Mouse (Mus musculus) G1E-ER4 (cell line): ENCODE results near the gene Gpr176. TPM values are rescaled to one million over a fixed set of nuclear protein-coding genes. Genes with fewer than 3 reads are reported as not detected.

Experiments used
- GATA1 ChIP-seq: IDR thresholded peaks from one replicate; pipeline ENCODE4 v1.8.0; 2012; ENCODE audit warnings: low read length, inconsistent platforms
- polyA plus RNA-seq: library from polyadenylated mRNA; stranded (reverse); fragments of >175 nt; gene quantifications from 2 replicates; pipeline ENCODE4 v1.2.3, GENCODE M21; 2012

Gpr176 gene
- polyA plus RNA-seq, 1 experiment = not detected

DNA sequence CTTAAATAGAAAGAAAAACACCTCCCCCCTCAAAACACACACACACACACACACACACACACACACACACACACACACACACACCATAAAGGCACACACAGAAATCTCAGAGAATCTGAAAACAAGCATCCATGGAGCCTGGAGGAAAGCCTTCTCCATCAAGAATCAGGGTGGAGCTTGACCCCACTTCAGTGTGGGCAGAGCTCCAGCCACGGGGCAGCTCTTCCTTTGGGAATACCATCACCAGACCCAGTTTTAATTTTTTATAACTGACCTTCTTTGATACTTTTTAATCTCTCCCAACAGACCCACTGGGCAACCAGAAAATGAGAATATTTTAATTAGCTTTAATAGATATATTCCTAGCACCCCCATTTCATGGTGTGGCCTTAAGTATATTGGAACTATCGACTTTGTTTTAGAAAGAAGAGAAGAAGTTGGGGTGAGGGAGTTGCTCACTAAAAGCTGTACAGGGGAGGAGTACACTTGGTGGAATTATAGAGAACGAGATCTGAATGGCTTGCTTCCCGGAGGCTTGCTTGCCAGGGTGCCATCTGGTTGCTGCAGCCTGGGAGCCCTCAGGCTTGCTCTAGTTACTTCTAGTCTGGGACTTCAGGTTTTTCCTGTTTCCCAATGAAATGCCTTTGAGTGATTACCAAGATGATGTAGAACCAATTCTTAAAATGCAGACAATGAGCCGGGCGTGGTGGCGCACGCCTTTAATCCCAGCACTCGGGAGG is 84.7 kb downstream of the Gpr176 start:
- TF ChIP-seq GATA1 = no peak

DNA sequence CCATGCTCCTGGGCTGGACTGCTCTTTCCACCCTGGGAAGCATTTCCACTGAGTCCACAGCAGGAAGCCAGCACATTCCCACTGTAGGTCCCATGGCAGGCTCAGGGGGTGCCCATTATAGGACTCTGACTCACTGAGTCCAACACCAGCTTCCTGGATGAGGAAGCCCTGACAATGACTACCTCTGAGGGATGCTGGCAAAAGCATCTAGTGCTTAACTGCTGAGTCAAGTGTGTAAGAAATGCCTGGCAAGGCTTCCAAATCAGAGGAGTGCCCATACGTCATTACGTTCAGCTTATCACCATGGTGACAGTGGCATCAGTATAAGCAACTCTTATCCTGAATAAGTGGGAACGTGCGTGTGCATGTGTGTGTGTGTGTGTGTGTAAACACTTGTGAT is 85.5 kb downstream of the Gpr176 start:
- no peak for TF ChIP-seq GATA1

DNA sequence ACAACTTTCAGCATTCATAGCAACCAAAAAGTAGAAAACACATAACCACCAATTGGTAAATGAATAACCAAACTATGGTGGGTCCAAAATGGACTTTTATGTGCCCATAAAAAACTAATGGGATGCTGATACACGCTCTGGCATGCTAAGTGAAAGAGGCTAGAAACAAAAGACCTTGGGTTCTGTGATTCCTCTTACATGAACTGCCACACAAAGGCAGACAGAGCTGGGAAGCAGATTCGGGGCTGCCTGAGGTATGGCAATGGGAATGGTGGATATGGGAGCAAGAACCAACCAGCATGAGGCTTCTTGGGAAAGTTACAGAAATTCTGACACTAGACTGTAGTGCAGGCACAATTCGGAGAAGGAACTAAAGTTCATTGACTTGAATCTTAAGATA is 90.8 kb downstream of the Gpr176 start:
- no peak for TF ChIP-seq GATA1

DNA sequence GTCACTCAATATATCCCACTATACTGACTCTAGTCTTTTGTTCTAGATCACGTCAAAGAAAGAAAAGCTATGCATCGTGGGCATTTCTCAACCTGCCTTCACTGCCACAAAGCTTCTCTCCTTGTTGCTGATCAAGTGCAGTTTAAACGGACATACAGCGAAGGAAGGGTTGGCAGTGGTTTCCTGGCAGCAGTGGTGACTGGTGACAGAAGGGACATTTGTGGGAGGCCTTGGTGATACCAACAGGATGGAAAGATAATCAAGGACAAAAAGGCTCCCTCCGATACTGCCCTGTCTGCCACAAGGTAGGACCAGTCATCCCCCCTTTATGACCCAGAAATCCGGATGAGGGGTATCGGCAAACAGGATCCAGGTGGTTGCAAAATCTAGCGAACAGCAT is 95.0 kb downstream of the Gpr176 start:
- no peak for TF ChIP-seq GATA1

DNA sequence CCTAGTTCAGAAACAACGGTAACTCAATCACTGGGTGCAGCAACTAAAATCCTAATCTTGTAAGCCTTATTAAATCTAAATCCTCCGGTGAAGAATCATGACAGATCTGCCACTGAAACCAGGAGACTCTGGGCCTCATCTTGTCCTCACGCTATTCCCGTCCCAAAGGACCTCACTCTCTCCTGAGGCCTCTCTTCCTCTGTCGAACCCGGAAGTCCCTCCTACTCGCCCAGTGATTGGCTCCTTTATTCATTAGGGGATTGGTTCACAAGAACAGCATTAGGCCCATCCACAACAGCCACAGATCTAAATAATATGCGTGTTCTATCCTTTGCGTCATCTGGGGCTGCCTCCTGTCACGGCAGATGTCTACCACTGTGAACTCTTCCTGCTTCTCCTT is 101.6 kb downstream of the Gpr176 start:
- TF ChIP-seq GATA1 = no peak

DNA sequence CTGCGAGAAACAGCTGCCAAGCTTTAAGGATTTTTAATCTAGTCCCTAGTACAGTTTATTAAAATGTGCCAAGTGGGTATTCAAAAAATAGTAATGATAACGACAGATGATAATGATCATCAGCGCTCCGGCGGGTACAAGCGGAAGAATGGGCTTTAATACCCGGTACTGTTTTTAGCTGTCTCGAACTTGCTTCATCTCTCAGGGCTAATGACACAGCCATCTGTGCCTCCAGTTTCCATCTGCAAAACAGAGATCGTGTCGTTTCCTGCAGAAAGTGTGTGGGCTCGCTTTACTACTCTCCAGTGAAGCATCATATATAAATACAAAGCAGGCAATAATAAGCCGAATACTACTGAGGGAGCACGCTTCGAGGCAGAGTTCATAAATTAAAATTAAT is 103.0 kb downstream of the Gpr176 start:
- no peak for TF ChIP-seq GATA1

DNA sequence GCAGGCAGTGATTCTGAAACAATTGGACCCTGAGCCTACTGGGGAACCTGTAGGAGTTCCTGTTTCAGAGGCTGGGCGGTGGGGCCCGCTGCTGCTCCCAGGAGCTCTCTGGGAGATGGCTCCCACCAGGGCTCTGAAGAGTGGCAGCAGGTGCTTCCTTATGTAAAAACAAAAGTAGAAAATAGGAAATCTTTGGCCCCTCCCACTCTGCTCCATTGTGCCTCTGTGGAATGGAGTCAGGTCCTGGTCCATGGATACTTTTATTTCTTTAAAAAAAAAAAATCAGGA is 109.4 kb downstream of the Gpr176 start:
- TF ChIP-seq GATA1 = no peak

DNA sequence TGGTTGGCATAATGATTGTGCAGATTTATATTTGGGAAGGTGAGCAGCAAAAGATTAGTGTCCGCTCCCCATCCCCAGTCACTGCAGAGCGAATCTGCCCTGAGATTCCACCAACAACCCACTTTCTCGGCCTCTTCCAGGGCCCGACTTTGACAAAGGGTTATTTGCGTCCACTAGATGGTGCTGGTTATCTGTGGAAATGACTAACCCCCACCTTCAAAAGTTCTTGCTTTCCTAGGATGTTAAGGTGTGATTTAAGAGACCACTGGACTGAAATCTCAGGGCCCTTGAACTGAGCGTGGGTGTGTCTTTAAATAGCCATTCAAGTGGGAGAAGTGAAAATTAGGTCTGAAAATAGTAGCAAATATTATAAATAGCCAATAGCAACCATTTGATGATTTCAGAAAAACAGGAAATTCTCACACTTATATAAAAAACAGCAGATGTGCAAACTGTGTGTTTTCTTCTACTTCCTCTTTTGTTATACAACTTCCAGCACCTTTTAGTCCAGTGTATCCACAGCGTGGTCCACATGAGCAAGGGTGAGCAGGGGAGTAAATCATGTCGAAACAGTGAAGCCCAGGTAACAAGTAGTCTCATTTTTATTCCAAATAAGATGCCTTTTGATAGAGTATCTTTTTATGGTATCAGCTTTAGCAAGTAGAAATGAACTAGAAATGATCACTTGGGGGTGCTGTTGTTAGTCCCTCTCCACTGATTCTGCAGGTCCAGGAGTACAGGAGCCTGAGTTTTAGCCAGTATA is 109.9 kb downstream of the Gpr176 start:
- no peak for TF ChIP-seq GATA1

DNA sequence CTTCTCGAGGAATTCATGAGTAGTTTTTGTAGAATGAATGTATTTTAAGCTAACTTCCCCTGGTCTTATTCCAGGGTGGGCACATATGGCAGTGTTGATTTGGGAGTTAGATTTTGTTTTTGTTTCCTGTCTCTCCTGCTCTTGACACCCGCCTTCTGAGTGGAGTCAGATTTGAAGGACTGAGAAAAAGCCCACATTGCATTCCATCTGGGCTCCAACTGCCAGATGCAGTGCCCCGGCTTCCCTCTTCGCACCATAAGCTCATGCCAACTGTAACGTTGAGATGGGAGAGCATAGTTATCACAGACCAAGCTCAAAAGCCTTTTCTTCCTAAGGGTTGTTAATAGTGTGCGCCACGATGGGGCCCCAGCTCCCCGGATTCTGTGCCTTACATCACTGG is 110.5 kb downstream of the Gpr176 start:
- TF ChIP-seq GATA1 = no peak

DNA sequence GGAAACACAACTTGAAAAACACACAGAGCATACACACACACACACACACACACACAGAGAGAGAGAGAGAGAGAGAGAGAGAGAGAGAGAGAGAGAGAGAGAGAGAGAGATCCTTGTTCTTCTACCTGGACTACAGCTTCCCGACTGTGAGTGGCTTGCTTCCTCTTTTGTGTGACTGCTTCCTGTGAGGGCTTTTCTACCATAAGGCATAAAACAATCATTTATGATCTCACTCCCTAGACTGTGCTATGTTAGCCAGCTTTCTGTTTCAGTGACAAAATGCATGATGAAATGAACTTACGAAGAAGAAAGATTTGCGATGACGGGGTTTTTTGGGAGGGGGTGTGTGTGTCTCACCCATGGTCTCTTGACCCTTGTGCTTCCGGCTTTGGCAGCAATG is 113.5 kb downstream of the Gpr176 start:
- no peak for TF ChIP-seq GATA1

DNA sequence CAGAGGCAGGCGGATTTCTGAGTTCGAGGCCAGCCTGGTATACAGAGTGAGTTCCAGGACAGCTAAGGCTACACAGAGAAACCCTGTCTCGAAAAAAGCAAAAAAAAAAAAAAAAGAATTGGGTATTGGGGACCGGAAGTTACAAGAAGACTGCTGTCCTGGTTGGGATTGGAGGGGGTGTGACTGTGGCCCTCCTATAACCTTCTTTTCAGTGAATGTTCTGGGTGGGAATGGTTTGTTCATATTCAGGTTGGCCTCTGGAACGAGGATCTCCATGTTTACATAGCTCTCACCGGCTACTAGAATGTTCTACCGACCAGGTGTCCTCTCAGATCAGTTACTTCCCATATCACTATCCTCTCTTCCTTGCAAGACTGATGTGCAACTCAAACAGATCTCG is 116.1 kb downstream of the Gpr176 start:
- no peak for TF ChIP-seq GATA1

DNA sequence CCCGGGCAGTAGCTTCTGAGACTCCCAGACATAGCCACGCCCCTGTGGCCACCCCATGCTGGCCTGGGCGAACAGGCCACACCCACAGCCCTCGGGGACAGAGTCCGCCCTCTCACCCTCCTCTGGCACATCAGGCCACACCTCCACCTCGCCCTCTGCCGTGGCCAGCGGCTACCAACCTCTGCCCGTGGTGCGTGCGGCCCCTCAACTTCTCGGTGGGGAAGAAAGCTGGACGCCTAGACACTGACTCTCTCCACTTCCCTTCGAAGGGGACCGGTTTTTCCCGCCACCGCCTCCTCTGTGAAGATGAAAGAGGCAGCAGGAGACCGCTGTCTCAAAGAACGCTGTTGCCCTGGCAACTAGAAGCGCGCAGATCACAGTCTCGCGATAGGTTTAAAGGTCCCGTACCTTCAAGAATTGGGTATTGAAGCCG is 116.6 kb downstream of the Gpr176 start, which contains the start of gene Fsip1:
Fsip1 (minus strand) TSS at position 346 of the 433 bp plus-strand sequence.
- no peak for TF ChIP-seq GATA1

DNA sequence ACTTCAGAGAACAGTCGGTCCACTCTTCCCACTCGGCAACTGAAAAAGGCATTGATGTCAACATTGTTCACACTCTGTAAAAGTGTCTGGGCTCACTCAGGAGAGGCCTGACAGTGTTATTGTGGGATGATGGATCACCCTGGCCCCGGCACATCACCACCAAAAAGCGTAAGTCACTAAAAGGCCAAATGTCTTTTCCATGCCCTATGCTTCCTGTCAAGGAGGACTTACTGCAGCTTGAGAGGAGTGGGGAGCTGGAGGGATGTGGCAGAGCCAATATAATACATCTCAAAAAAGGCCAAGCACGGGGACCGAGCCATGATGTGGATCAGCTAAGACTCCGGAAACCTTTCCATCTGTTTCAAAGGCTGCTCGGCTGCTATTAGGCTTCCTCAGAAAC is 118.7 kb downstream of the Gpr176 start:
- TF ChIP-seq GATA1 = no peak

DNA sequence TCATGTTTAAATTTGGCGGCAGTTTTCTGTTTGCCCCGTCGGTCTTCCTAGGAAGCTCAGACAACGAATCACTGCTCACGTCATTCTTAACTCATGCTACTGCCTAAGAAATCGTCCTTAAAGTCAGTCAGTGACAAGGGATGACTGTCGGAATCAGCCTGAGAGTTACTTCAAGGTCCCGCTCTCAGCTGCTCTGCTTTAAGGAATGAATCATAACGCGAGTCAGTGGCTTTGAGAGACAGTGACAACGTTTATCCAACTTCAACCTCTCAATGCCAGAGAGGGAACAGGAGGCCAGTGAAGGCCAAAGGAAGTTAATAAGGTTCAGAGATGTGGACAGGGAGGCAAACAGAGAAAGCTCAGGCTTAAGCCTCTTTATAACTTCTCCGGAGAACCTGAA is 124.3 kb downstream of the Gpr176 start:
- no peak for TF ChIP-seq GATA1

DNA sequence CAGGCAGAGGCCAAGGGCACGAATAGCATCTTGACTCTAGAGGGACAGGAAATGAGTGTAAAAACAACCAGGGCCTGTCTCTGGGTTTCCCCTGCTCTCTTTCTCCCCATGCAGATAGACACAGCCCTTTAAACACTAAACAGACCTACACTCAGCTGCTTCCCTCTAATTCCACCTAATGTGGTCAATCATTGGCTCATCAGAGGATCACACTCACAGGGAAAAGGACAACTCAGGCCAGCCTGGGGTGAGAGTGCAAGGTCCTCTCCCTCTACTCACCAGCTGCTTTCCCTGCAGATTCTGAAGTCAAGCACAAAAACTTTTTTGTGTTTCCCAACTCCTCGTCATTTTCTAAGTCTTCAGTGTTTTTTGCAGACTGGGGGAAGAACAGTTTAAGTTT is 125.2 kb downstream of the Gpr176 start:
- TF ChIP-seq GATA1 = no peak

DNA sequence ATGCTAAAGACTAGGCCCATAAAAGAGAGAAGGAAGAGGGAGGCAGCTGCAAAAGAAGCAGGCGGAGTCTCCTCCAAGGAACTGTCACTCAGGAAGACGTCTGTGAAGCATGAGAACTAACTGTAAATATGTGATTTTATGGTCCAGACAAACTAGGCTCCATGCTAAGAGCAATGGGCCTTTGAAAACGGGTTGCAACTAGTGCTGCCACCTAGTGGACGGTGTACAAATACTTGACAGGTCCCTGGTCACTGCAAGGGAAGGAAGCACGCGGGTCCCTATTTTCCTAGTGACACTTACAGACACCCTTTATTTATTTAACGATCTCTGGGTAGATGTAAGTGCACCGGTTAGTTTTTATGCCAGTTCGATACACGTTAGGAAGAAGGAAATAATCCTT is 127.3 kb downstream of the Gpr176 start:
- TF ChIP-seq GATA1 = no peak

DNA sequence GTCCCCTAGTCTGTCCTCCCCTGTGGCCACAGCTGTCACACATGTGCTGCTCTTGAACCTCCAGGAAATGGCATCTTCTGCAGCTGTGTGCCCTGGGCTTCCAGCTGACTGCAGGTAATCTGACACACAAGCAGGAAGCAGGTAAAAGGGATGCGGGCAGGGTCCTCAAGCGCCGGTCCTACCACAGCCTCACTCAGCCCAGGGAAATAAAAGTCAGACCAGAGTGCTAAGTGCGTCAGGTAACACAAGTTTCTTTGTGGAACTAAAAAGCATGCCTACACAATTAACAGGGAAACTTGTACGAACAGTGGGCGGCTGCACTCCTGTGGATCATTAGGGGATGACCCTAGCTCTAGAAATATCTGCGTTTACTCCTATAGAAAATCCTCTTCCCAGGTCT is 137.0 kb downstream of the Gpr176 start:
- no peak for TF ChIP-seq GATA1

DNA sequence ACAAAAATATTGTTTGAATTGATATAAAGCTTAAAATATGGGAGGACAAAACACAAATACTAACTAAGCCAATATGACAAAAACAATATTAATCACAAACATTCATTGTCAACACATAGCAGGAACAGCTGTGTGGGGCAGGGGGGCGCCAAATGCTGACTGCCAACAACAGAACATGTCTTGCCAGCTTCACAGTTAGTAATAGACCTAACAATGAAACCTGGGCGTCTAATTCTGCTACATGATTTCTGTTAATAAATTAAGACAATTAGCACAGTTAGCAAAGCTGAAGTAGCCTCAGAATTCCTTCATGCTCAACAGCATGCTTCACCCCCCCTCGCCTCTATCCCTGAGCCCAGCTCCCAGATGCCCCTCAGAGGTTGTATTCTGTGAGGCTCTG is 137.6 kb downstream of the Gpr176 start:
- no peak for TF ChIP-seq GATA1
